Mouse (Mus musculus): ENCODE results near the gene Ccdc155. TPM values are rescaled to one million over a fixed set of nuclear protein-coding genes. Genes with fewer than 3 reads are reported as not detected.

Gene Ccdc155
- polyA plus RNA-seq, 1 experiment from 2014 or later, result 0.86 TPM

DNA sequence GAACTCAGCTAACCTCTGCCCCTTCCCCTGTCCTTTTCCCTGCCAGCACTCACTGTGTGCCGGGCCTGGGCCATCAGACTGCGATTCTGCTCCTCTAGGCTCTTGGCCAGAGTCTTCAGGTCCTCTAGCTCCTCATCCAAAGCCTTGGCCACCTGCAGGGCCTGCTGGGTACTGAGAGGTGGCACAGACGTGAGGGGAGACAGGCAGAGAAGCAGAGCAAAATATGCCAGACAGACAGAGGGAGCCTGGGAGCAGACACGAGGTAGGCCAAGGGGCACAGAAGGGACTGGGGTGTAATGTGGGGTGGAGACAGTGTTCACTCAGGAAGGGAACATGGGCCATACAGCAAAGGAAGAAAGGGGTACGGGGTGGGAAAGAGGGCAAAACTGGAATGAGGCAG, 11.3 kb downstream of the Ccdc155 start:
- H3K27me3 ChIP-seq (ENCODE audit: insufficient read depth, low read length), result peaks cover 16% of the 10 kb centered on the region
- no peak overlapping the region for H3K9ac ChIP-seq (replicated peaks; ENCODE audit: low read length)
- H3K4me3 ChIP-seq (ENCODE audit: low read length), result no peak overlapping the region
- no peaks in the 10 kb centered on the region for H3K9me3 ChIP-seq (ENCODE audit: low read length)
- H3K4me1 ChIP-seq (ENCODE audit: insufficient read depth, low read length), result peaks cover 8% of the 10 kb centered on the region; the same call in 1 of the 2 replicates
- ATAC-seq (ENCODE audit: low FRiP score, low TSS enrichment), result no peak
- 49% methylated on average over 5 of the region's 5 CpGs for WGBS
- H3K4me2 ChIP-seq (replicated peaks; ENCODE audit: low read depth, low read length), result no peak overlapping the region
- no peaks in the 10 kb centered on the region for H3K36me3 ChIP-seq (ENCODE audit: insufficient read depth, low read length)
- no peak overlapping the region for H3K27ac ChIP-seq (ENCODE audit: low read length)

DNA sequence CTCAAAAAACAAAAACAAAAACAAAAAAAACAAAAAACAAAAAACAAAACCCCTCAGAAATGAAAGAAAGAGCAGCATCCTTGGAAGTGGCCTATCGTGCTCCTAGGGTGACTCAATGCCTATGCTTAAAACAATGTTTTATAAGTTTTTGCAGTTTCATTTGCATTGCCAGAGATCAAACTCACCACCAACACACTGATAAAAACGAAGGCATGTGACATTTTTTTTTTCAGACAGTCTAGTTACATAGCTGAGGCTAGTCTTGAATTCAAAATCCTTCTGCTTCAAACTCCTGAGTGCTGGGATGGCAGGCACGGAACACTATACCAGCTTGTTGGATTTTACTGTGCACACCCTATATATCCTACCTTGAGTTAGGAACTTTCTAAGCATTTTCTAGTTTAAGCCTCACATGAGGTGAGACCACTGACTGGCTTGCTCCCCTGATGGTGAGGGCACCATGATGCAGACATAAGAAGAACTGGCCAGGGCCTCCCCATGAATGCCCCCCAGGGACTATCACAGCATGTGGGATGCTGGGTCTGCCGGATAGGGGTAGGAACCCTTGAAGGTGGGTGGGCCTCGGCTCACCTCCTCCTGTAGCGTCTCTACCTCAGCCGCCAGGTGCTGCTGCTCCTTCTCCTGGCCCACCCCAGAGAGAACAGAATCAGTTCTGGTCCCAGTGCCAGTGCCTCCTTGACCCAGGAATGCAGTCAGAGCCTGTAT, 11.9 kb downstream of the Ccdc155 start:
- H3K36me3 ChIP-seq (ENCODE audit: insufficient read depth, low read length), result no peaks in the 10 kb centered on the region
- ATAC-seq (ENCODE audit: low FRiP score, low TSS enrichment), result no peak
- H3K4me1 ChIP-seq (ENCODE audit: insufficient read depth, low read length), result peaks cover 8% of the 10 kb centered on the region; the same call in 1 of the 2 replicates
- no peak overlapping the region for H3K9ac ChIP-seq (replicated peaks; ENCODE audit: low read length)
- H3K9me3 ChIP-seq (ENCODE audit: low read length), result no peaks in the 10 kb centered on the region
- H3K4me3 ChIP-seq (ENCODE audit: low read length), result no peak overlapping the region
- peaks cover 16% of the 10 kb centered on the region for H3K27me3 ChIP-seq (ENCODE audit: insufficient read depth, low read length)
- 78% methylated on average over 7 of the region's 7 CpGs for WGBS
- H3K27ac ChIP-seq (ENCODE audit: low read length), result peak overlapping the region; percentile 43; the same call in 1 of the 2 replicates
- H3K4me2 ChIP-seq (replicated peaks; ENCODE audit: low read depth, low read length), result no peak overlapping the region

DNA sequence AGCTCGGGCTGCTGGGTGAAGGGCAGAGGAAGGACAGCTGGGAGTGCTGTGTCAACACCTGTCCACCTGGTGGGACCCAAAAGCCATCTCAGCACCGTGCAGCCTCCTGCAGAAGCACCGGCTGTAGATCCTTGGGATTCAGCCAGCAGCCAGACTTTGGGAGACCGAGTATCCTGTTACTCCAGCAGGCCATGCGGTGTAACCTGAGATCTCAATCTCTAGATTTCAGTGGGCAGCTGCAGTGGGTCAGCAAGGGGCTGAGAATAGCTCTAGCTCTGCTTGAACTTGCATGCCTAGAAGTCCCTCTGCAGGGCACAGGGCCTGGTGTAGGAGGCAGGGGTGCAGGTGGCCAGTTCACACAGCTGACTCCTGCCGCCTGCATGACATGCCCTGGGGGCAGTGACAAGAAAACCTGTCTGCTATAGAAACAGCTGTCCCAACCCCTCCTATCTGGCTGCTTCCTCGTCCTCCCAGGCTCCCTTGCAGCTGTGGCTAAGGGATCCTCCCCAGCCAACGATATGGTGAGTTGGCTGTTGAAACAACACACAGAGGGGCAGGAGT, 12.8 kb downstream of the Ccdc155 start:
- H3K4me1 ChIP-seq (ENCODE audit: insufficient read depth, low read length), result peaks cover 8% of the 10 kb centered on the region; the same call in 1 of the 2 replicates
- H3K9me3 ChIP-seq (ENCODE audit: low read length), result no peaks in the 10 kb centered on the region
- peaks cover 18% of the 10 kb centered on the region; the same call in 1 of the 2 replicates for H3K27me3 ChIP-seq (ENCODE audit: insufficient read depth, low read length)
- H3K4me2 ChIP-seq (replicated peaks; ENCODE audit: low read depth, low read length), result no peak overlapping the region
- peak; percentile 79 for ATAC-seq (ENCODE audit: low FRiP score, low TSS enrichment)
- 0 out of 2 replicates have a peak overlapping the region, but pooled peaks have one; percentile 19 for H3K9ac ChIP-seq (replicated peaks; ENCODE audit: low read length)
- no peaks in the 10 kb centered on the region for H3K36me3 ChIP-seq (ENCODE audit: insufficient read depth, low read length)
- WGBS, result 5% methylated on average over 8 of the region's 8 CpGs
- peak overlapping the region; percentile 43; the same call in 1 of the 2 replicates for H3K27ac ChIP-seq (ENCODE audit: low read length)
- H3K4me3 ChIP-seq (ENCODE audit: low read length), result no peak overlapping the region

DNA sequence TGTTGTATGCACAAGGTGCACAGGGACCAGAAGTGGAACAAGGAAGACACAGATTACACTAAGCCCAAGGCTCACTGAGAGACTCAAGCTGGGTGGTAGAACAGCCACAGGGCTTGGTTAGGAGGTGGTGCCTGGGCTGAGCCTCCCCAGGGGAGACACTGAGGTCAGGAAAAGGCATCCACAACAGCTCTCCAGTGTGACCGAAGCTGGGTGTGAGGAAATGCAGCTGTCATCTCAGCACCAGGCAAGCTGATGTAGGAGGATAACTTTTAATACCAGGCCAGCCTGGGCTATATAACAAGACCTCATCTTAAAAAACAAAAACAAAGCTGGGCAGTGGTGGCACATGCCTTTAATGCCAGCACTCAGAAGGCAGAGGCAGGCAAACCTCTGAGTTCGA, 13.5 kb downstream of the Ccdc155 start:
- Histone ChIP-seq H3K27me3 (ENCODE audit: insufficient read depth, low read length) (peaks cover 21% of the 10 kb centered on the region; the same call in 1 of the 2 replicates), H3K9ac (replicated peaks; ENCODE audit: low read length) (no peak overlapping the region), H3K4me3 (ENCODE audit: low read length) (no peak overlapping the region), H3K4me1 (ENCODE audit: insufficient read depth, low read length) (peaks cover 8% of the 10 kb centered on the region; the same call in 1 of the 2 replicates), H3K9me3 (ENCODE audit: low read length) (no peaks in the 10 kb centered on the region), H3K4me2 (replicated peaks; ENCODE audit: low read depth, low read length) (no peak overlapping the region), H3K27ac (ENCODE audit: low read length) (0 out of 2 replicates have a peak overlapping the region, but pooled peaks have one; percentile 30), H3K36me3 (ENCODE audit: insufficient read depth, low read length) (no peaks in the 10 kb centered on the region)
- WGBS, result 55% methylated on average over 2 of the region's 2 CpGs
- ATAC-seq (ENCODE audit: low FRiP score, low TSS enrichment), result no peak

DNA sequence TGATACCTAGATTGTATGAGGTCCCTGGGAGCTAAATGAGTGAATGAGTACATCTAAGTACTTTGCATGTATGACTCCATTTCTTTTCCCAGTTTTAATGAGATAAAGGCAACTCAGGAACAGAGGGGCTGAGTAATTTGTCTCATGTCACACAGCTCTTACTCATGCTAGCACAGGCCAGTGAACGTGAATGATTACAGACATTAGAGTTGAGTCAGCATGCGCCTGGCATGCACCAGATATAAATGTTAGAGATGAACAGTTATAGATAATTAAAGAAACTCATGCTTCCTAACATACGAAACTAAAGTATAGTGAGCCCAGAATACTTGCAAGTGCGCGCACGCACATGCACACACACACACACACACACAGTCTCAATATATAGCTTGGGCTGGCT, 14.5 kb downstream of the Ccdc155 start:
- Histone ChIP-seq H3K36me3 (ENCODE audit: insufficient read depth, low read length) (no peaks in the 10 kb centered on the region), H3K4me3 (ENCODE audit: low read length) (no peak overlapping the region), H3K27me3 (ENCODE audit: insufficient read depth, low read length) (peaks cover 26% of the 10 kb centered on the region), H3K4me1 (ENCODE audit: insufficient read depth, low read length) (peaks cover 8% of the 10 kb centered on the region; the same call in 1 of the 2 replicates), H3K9ac (replicated peaks; ENCODE audit: low read length) (no peak overlapping the region), H3K4me2 (replicated peaks; ENCODE audit: low read depth, low read length) (no peak overlapping the region), H3K27ac (ENCODE audit: low read length) (no peak overlapping the region), H3K9me3 (ENCODE audit: low read length) (no peaks in the 10 kb centered on the region)
- 85% methylated on average over 6 of the region's 6 CpGs for WGBS
- ATAC-seq (ENCODE audit: low FRiP score, low TSS enrichment), result no peak

DNA sequence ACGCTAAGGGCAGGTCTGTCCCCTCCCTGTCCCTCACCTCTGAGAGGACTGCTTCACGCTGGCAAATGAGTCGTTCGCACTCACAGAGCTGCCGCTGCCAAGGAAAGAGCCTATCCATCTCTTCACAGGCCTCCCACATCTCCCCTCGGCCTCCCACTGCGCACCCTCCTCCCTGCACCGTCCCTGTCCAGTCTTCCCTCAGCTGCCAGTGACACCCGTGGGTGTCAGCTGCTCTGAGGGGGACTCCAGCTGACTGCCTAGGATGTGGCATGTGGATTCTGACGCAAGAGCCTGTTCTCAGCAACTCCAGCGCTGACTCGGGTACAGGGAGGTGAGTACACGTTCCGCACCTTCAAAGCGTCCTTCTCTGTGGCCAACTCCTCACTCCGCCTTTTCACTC, 15.1 kb downstream of the Ccdc155 start:
- Histone ChIP-seq H3K27ac (ENCODE audit: low read length) (no peak overlapping the region), H3K9me3 (ENCODE audit: low read length) (no peaks in the 10 kb centered on the region), H3K4me2 (replicated peaks; ENCODE audit: low read depth, low read length) (no peak overlapping the region), H3K4me1 (ENCODE audit: insufficient read depth, low read length) (peaks cover 8% of the 10 kb centered on the region; the same call in 1 of the 2 replicates), H3K36me3 (ENCODE audit: insufficient read depth, low read length) (no peaks in the 10 kb centered on the region), H3K27me3 (ENCODE audit: insufficient read depth, low read length) (peaks cover 32% of the 10 kb centered on the region), H3K4me3 (ENCODE audit: low read length) (no peak overlapping the region), H3K9ac (replicated peaks; ENCODE audit: low read length) (no peak overlapping the region)
- WGBS, result 49% methylated on average over 16 of the region's 16 CpGs
- ATAC-seq (ENCODE audit: low FRiP score, low TSS enrichment), result no peak

DNA sequence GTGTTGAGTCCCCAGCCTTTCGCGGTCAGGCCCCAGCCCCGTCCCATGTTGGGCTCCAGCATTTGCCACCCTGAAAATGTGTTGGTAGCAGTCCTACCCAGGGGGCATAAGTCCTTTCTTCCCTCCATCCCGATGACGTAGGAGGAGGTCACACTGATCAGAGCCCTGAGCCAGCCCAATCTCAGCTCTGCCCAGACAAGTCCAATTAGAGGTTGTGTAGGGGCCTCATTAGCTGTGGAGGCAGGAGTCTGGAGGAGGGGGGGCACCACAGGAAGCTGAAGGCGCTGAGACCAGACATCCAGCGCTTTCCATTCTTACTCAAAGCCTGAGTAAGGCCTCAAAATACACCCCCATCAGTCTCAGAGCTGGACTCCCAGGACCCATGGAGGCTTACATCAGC, 18.8 kb downstream of the Ccdc155 start:
- no peak overlapping the region for H3K4me2 ChIP-seq (replicated peaks; ENCODE audit: low read depth, low read length)
- H3K4me3 ChIP-seq (ENCODE audit: low read length), result no peak overlapping the region
- WGBS, result 72% methylated on average over 7 of the region's 7 CpGs
- no peaks in the 10 kb centered on the region for H3K9me3 ChIP-seq (ENCODE audit: low read length)
- no peak overlapping the region for H3K9ac ChIP-seq (replicated peaks; ENCODE audit: low read length)
- H3K4me1 ChIP-seq (ENCODE audit: insufficient read depth, low read length), result peaks cover 13% of the 10 kb centered on the region
- H3K27me3 ChIP-seq (ENCODE audit: insufficient read depth, low read length), result peaks cover 68% of the 10 kb centered on the region
- ATAC-seq (ENCODE audit: low FRiP score, low TSS enrichment), result no peak
- no peaks in the 10 kb centered on the region for H3K36me3 ChIP-seq (ENCODE audit: insufficient read depth, low read length)
- no peak overlapping the region for H3K27ac ChIP-seq (ENCODE audit: low read length)

DNA sequence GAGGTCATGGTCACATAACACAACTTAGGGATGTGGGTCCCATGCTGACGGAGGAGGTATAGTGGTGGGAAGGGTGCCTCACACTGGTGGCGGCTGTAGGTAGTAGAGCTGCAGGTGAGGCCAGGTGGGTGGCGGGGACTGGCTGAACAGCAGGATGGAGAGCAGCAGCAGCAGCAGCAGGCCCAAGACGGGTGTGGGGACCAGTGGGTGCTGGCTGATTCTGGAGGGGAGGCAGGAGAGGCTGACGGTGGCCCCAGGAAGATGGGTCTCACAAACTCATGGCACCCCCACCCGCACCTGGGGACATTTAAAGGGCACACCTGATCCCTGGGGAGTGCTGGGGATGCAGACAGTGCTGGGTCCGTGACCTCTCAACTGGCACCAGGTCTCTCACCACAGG, 21.0 kb downstream of the Ccdc155 start:
- Histone ChIP-seq H3K36me3 (ENCODE audit: insufficient read depth, low read length) (no peaks in the 10 kb centered on the region), H3K9me3 (ENCODE audit: low read length) (no peaks in the 10 kb centered on the region), H3K4me2 (replicated peaks; ENCODE audit: low read depth, low read length) (no peak overlapping the region), H3K27me3 (ENCODE audit: insufficient read depth, low read length) (peaks cover 74% of the 10 kb centered on the region), H3K9ac (replicated peaks; ENCODE audit: low read length) (no peak overlapping the region), H3K4me1 (ENCODE audit: insufficient read depth, low read length) (peaks cover 13% of the 10 kb centered on the region), H3K27ac (ENCODE audit: low read length) (no peak overlapping the region), H3K4me3 (ENCODE audit: low read length) (no peak overlapping the region)
- no peak for ATAC-seq (ENCODE audit: low FRiP score, low TSS enrichment)
- WGBS, result 72% methylated on average over 7 of the region's 7 CpGs

DNA sequence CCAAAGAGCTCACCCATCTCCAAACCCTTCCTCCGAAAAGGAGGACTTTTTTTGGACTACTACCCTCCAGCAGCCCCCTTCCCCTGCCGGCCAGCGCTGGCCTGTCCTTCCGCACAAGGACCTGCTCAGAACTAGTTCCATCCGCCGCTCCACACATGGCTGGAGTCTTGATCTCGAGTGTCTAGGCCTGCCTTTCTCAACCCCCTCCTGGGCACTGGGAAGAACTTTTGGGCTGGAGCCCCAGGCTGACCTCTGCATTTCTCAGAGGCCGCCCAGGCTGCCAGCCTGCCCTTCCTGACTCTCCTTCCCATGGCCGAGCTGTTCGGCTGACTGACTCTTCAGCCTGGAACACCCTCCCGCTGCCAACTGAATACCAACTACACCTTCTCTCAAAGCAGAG, 22.1 kb downstream of the Ccdc155 start:
- no peaks in the 10 kb centered on the region for H3K36me3 ChIP-seq (ENCODE audit: insufficient read depth, low read length)
- peak overlapping the region; percentile 53 for H3K4me2 ChIP-seq (replicated peaks; ENCODE audit: low read depth, low read length)
- H3K9me3 ChIP-seq (ENCODE audit: low read length), result no peaks in the 10 kb centered on the region
- WGBS, result 7% methylated on average over 11 of the region's 11 CpGs
- H3K9ac ChIP-seq (replicated peaks; ENCODE audit: low read length), result peak overlapping the region; percentile 37
- peak; percentile 69; the same call in 1 of the 2 replicates for ATAC-seq (ENCODE audit: low FRiP score, low TSS enrichment)
- peaks cover 85% of the 10 kb centered on the region for H3K27me3 ChIP-seq (ENCODE audit: insufficient read depth, low read length)
- peaks cover 13% of the 10 kb centered on the region for H3K4me1 ChIP-seq (ENCODE audit: insufficient read depth, low read length)
- H3K4me3 ChIP-seq (ENCODE audit: low read length), result peak overlapping the region; percentile 38
- peak overlapping the region; percentile 36; the same call in 1 of the 2 replicates for H3K27ac ChIP-seq (ENCODE audit: low read length)

DNA sequence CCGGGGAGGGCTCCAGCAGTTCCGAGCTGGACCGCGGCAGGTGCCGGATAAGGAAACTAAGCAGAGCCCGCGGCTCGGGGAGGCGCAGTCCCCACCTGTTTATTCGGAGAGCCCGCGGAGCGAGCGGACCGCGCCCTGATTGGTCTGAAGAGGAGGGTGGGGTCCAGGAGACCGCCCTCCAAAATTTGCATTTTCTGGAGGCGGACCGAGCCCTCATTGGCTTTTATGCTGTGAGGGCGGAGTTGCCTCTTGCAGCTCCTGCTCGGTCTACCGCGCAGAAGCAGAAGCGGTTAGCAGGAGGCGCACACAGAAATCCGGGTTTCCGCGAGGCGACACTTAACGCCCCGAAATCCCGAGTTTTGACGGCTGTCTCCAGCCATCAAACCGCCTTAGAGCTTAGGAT, 22.5 kb downstream of the Ccdc155 start:
- Histone ChIP-seq H3K4me1 (ENCODE audit: insufficient read depth, low read length) (peaks cover 13% of the 10 kb centered on the region), H3K4me3 (ENCODE audit: low read length) (peak overlapping the region; percentile 38), H3K9ac (replicated peaks; ENCODE audit: low read length) (peak overlapping the region; percentile 37), H3K27me3 (ENCODE audit: insufficient read depth, low read length) (peaks cover 89% of the 10 kb centered on the region), H3K4me2 (replicated peaks; ENCODE audit: low read depth, low read length) (peak overlapping the region; percentile 53), H3K27ac (ENCODE audit: low read length) (peak overlapping the region; percentile 36; the same call in 1 of the 2 replicates), H3K36me3 (ENCODE audit: insufficient read depth, low read length) (no peaks in the 10 kb centered on the region), H3K9me3 (ENCODE audit: low read length) (no peaks in the 10 kb centered on the region)
- ATAC-seq (ENCODE audit: low FRiP score, low TSS enrichment), result peak; percentile 96
- under 1% methylated on average over 34 of the region's 34 CpGs for WGBS
